Mouse (Mus musculus) heart, embryonic 15.5 days (tissue): ENCODE measurements around the gene D130052B06Rik. TPM values are rescaled to one million over a fixed set of nuclear protein-coding genes. Genes with fewer than 3 reads are reported as not detected.

Experiments used
- ATAC-seq: fragments of 200-750 bp; cut with Nextera tagmentation; replicated peaks from 2 replicates; pipeline ENCODE4 v1.8.0; 2017; ENCODE audit warnings: low read depth, moderate TSS enrichment; ENCODE audit not compliant: insufficient number of reproducible peaks, insufficient read depth, low FRiP score
- H3K27ac ChIP-seq: fragments of 300-500 bp; sonication (generic); 2 replicates; pipeline ENCODE4 v1.5.1; 2015; ENCODE audit warnings: mild to moderate bottlenecking, inconsistent platforms
- H3K27me3 ChIP-seq: fragments of 300-500 bp; sonication (generic); 2 replicates; pipeline ENCODE4 v1.6.1; 2015; ENCODE audit warnings: inconsistent platforms
- H3K36me3 ChIP-seq: fragments of 300-500 bp; sonication (generic); 2 replicates; pipeline ENCODE4 v1.6.1; 2015; ENCODE audit warnings: mild to moderate bottlenecking, inconsistent platforms
- H3K4me1 ChIP-seq: fragments of 300-500 bp; sonication (generic); replicated peaks from 2 replicates; pipeline ENCODE4 v1.6.1; 2015; ENCODE audit warnings: inconsistent platforms
- H3K4me2 ChIP-seq: fragments of 300-500 bp; sonication (generic); 2 replicates; pipeline ENCODE4 v1.6.1; 2015; ENCODE audit warnings: inconsistent platforms, mild to moderate bottlenecking, moderate library complexity
- H3K4me3 ChIP-seq: fragments of 300-500 bp; sonication (generic); 2 replicates; pipeline ENCODE4 v1.5.1; 2015; ENCODE audit warnings: mild to moderate bottlenecking, inconsistent platforms
- H3K9ac ChIP-seq: fragments of 300-500 bp; sonication (generic); 2 replicates; pipeline ENCODE4 v1.6.1; 2015; ENCODE audit warnings: mild to moderate bottlenecking, inconsistent platforms
- H3K9me3 ChIP-seq: fragments of 300-500 bp; sonication (generic); replicated peaks from 2 replicates; pipeline ENCODE4 v1.6.1; 2016; ENCODE audit warnings: inconsistent platforms
- WGBS: fragments of 180-500 bp; shearing (Covaris S2); methylation state at CpG from one replicate; pipeline ENCODE4 v1.1.7; 2015; ENCODE audit warnings: mixed read lengths; 5-methylcytosine and 5-hydroxymethylcytosine counted together
- polyA plus RNA-seq: library from polyadenylated mRNA; unstranded; fragments of >200 nt; fragmentation: Nextera tagmentation; extraction: Ambion mirVana; gene quantifications from 2 replicates; pipeline ENCODE4 v1.2.1, GENCODE M21; 2015

D130052B06Rik gene
- polyA plus RNA-seq, 1 experiment from 2014 or later: not detected

- ATAC-seq: no peak
Observed at GRCm38 (mm10) chr11:33603174-33603573, 4.1 kb downstream of the D130052B06Rik start.

GRCm38 (mm10) chr11:33607784-33608183 is 8.7 kb downstream of the D130052B06Rik start:
- no peak overlapping the region for H3K4me2 ChIP-seq
- H3K36me3 ChIP-seq: no peaks in the 10 kb centered on the region
- 0 out of 2 replicates have a peak, but pooled peaks have one; percentile 14 for ATAC-seq
- no peaks in the 10 kb centered on the region for H3K4me1 ChIP-seq
- 13% methylated on average over 3 of the region's 3 CpGs for WGBS
- no peaks in the 10 kb centered on the region for H3K9me3 ChIP-seq
- no peaks in the 10 kb centered on the region; the same call in 1 of the 2 replicates for H3K27me3 ChIP-seq
- H3K27ac ChIP-seq: no peak overlapping the region
- no peak overlapping the region for H3K4me3 ChIP-seq
- no peak overlapping the region for H3K9ac ChIP-seq

More at GRCm38 (mm10) chr11:33603174-33603573, 4.1 kb downstream of the D130052B06Rik start:
- no peak overlapping the region for H3K9ac ChIP-seq
- no peaks in the 10 kb centered on the region for H3K9me3 ChIP-seq
- H3K4me1 ChIP-seq: no peaks in the 10 kb centered on the region
- 53% methylated on average over 2 of the region's 2 CpGs for WGBS
- H3K27ac ChIP-seq: no peak overlapping the region
- H3K36me3 ChIP-seq: no peaks in the 10 kb centered on the region
- no peak overlapping the region for H3K4me2 ChIP-seq
- H3K4me3 ChIP-seq: no peak overlapping the region
- H3K27me3 ChIP-seq: no peaks in the 10 kb centered on the region

DNA sequence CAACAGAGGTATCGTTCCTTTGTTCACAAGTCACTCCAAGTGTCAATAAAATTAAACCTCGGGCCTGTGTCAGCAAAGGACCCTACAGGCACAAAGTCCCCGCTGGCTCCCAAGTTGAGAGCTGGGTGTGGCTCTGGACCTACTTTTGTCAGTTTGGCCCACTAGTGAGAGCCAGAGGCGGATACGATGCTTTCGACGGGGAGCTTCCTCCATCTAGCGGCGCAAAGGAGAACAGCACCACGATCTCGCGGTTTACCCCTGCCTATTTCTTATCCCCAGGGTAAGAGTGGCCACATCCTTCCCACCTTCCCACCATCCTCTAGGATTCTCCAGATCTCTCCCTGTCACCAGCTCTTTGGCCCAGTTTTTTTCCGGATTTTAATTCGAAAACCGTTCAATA is 15.1 kb downstream of the D130052B06Rik start:
- Histone ChIP-seq H3K36me3 (no peaks in the 10 kb centered on the region), H3K4me3 (no peak overlapping the region), H3K4me2 (no peak overlapping the region), H3K9me3 (no peaks in the 10 kb centered on the region), H3K27me3 (peaks cover 15% of the 10 kb centered on the region), H3K27ac (no peak overlapping the region), H3K9ac (no peak overlapping the region), H3K4me1 (no peaks in the 10 kb centered on the region)
- 7% methylated on average over 15 of the region's 15 CpGs for WGBS
- peak; percentile 53; the same call in 1 of the 2 replicates for ATAC-seq

GRCm38 (mm10) chr11:33627136-33627742 is 28.1 kb downstream of the D130052B06Rik start:
- no peak overlapping the region for H3K9ac ChIP-seq
- 72% methylated on average over 4 of the region's 4 CpGs for WGBS
- H3K27ac ChIP-seq: no peak overlapping the region
- H3K36me3 ChIP-seq: no peaks in the 10 kb centered on the region
- H3K9me3 ChIP-seq: no peaks in the 10 kb centered on the region
- no peaks in the 10 kb centered on the region for H3K27me3 ChIP-seq
- H3K4me1 ChIP-seq: no peaks in the 10 kb centered on the region
- no peak for ATAC-seq
- H3K4me3 ChIP-seq: no peak overlapping the region
- H3K4me2 ChIP-seq: no peak overlapping the region

DNA sequence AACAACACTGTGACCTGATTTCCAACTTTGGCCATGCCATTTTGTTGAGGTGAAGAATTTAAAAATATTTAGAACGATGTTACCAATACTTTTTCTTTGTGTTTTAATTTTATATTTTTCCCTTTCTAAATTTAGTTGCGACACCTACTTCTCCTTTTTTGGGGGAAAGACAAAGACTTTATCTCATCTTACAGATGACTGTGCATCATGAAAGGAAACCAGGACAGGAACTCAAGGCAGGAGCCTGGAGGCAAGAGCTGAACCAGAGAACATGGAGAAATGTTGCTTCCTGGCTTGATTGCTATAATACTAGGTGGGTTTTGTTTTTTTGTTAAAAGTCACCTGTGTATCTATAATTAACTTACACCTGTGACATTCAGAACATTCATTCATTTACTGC is 38.0 kb downstream of the D130052B06Rik start:
- Histone ChIP-seq H3K4me1 (no peaks in the 10 kb centered on the region), H3K27me3 (no peaks in the 10 kb centered on the region), H3K27ac (no peak overlapping the region), H3K4me3 (no peak overlapping the region), H3K9me3 (no peaks in the 10 kb centered on the region), H3K36me3 (no peaks in the 10 kb centered on the region), H3K4me2 (no peak overlapping the region), H3K9ac (no peak overlapping the region)
- no peak for ATAC-seq
- 85% methylated on average over 2 of the region's 2 CpGs for WGBS

GRCm38 (mm10) chr11:33649358-33649757 is 50.3 kb downstream of the D130052B06Rik start:
- Histone ChIP-seq H3K36me3 (no peaks in the 10 kb centered on the region), H3K27me3 (no peaks in the 10 kb centered on the region), H3K9me3 (no peaks in the 10 kb centered on the region), H3K4me3 (no peak overlapping the region), H3K4me2 (no peak overlapping the region), H3K9ac (no peak overlapping the region), H3K4me1 (no peaks in the 10 kb centered on the region), H3K27ac (no peak overlapping the region)
- ATAC-seq: no peak
- WGBS: 59% methylated on average over 2 of the region's 2 CpGs

DNA sequence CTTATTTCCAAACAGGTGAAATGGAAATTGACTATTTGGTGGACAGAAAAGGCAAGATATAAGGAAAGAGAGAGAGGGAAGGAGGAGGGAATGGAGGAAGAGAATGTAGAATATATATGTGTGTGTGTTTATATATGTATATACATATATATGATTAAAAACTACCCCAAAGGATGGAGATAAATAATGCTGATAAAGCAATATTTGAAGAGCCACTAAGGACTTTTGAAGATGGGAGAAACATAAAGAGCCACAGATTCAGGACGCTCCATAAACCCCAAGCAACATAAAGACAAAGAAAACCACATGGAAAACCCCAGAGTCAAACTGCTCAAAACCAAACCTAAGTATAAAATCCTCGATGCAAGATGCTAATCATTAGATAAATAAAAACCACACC is 55.4 kb downstream of the D130052B06Rik start:
- Histone ChIP-seq H3K9ac (no peak overlapping the region), H3K9me3 (no peaks in the 10 kb centered on the region), H3K36me3 (no peaks in the 10 kb centered on the region), H3K4me3 (no peak overlapping the region), H3K27me3 (no peaks in the 10 kb centered on the region), H3K27ac (no peak overlapping the region), H3K4me2 (no peak overlapping the region), H3K4me1 (no peaks in the 10 kb centered on the region)
- ATAC-seq: no peak
- WGBS: 64% methylated on average over 2 of the region's 2 CpGs

GRCm38 (mm10) chr11:33655221-33655620 is 56.1 kb downstream of the D130052B06Rik start:
- no peaks in the 10 kb centered on the region for H3K27me3 ChIP-seq
- no peak overlapping the region for H3K27ac ChIP-seq
- 63% methylated on average over 3 of the region's 3 CpGs for WGBS
- no peaks in the 10 kb centered on the region for H3K36me3 ChIP-seq
- H3K4me1 ChIP-seq: no peaks in the 10 kb centered on the region
- H3K9ac ChIP-seq: no peak overlapping the region
- no peak for ATAC-seq
- no peak overlapping the region for H3K4me3 ChIP-seq
- no peaks in the 10 kb centered on the region for H3K9me3 ChIP-seq
- no peak overlapping the region for H3K4me2 ChIP-seq

GRCm38 (mm10) chr11:33655861-33656593 is 56.9 kb downstream of the D130052B06Rik start:
- Histone ChIP-seq H3K9me3 (no peaks in the 10 kb centered on the region), H3K9ac (no peak overlapping the region), H3K36me3 (no peaks in the 10 kb centered on the region), H3K4me2 (no peak overlapping the region), H3K4me1 (no peaks in the 10 kb centered on the region), H3K27ac (no peak overlapping the region), H3K4me3 (no peak overlapping the region), H3K27me3 (no peaks in the 10 kb centered on the region)
- ATAC-seq: no peak
- WGBS: 61% methylated on average over 7 of the region's 7 CpGs

- Histone ChIP-seq H3K9me3 (no peaks in the 10 kb centered on the region), H3K4me1 (no peaks in the 10 kb centered on the region), H3K27me3 (no peaks in the 10 kb centered on the region), H3K27ac (no peak overlapping the region), H3K36me3 (no peaks in the 10 kb centered on the region), H3K4me2 (no peak overlapping the region), H3K9ac (no peak overlapping the region), H3K4me3 (no peak overlapping the region)
- ATAC-seq: no peak
- WGBS: 66% methylated on average over 13 of the region's 13 CpGs
Observed at GRCm38 (mm10) chr11:33660016-33660913, 61.2 kb downstream of the D130052B06Rik start.

DNA sequence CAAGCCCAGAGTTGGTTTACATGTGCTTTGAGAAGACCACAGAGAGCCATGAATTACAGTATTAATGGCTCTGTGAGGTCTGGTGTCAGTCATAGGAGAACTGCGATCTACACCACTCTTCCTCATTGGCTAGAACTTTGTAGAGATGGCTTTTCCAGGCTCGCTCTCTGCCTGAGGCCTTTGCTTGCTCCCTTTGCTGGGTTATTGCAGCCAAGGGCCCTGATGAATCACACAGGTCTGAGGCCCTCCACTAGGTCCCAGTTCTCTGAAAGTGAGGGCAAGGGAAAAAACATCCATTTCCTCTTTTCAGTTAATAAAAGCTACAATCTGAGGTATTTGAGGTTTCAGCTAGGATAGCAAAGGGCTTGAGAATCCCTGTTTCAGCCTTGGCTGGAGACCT is 64.5 kb downstream of the D130052B06Rik start:
- Histone ChIP-seq H3K9me3 (no peaks in the 10 kb centered on the region), H3K36me3 (no peaks in the 10 kb centered on the region), H3K27ac (no peak overlapping the region), H3K4me1 (no peaks in the 10 kb centered on the region), H3K4me3 (no peak overlapping the region), H3K27me3 (no peaks in the 10 kb centered on the region), H3K9ac (no peak overlapping the region), H3K4me2 (no peak overlapping the region)
- ATAC-seq: no peak
- whole genome bisulfite sequencing: 87% methylated on average over 2 of the region's 2 CpGs
